Mouse (Mus musculus): Measurements from ENCODE around the gene Spop.
"Not testable (repeated sequence)": the region's sequence is repeated elsewhere in the genome, so short reads cannot be mapped to it uniquely, and the experiment has no call there.

The Spop gene

GRCm38 (mm10) chr11:95391201-95391600 is 22.7 kb upstream of the Spop start:
- no peak for DNase-seq (ENCODE audit: low spot score)

- no peak for DNase-seq (ENCODE audit: low spot score)
These were observed 22.1 kb upstream of the Spop start for GRCm38 (mm10) chr11:95391743-95392142.

- no peak for DNase-seq (ENCODE audit: low spot score)
These were observed 21.6 kb upstream of the Spop start for GRCm38 (mm10) chr11:95392223-95392667.

GRCm38 (mm10) chr11:95392708-95393499 is 21.0 kb upstream of the Spop start:
- peak; percentile 42 for DNase-seq (ENCODE audit: low spot score)

- no peak for DNase-seq (ENCODE audit: low spot score)
These were observed 20.4 kb upstream of the Spop start for GRCm38 (mm10) chr11:95393500-95393816.

GRCm38 (mm10) chr11:95394112-95394511 is 19.8 kb upstream of the Spop start:
- no peak for DNase-seq (ENCODE audit: low spot score)

- DNase-seq (ENCODE audit: low spot score): peak; percentile 62
These were observed 17.3 kb upstream of the Spop start for GRCm38 (mm10) chr11:95396548-95396947.

- DNase-seq (ENCODE audit: low spot score): peak; percentile 73
These were observed 15.7 kb upstream of the Spop start for GRCm38 (mm10) chr11:95397843-95398835.

GRCm38 (mm10) chr11:95399520-95400020 is 14.3 kb upstream of the Spop start:
- no peak for DNase-seq (ENCODE audit: low spot score)

GRCm38 (mm10) chr11:95401568-95401967 is 12.3 kb upstream of the Spop start:
- DNase-seq (ENCODE audit: low spot score): no peak

- DNase-seq (ENCODE audit: low spot score): no peak
These were observed 11.7 kb upstream of the Spop start for GRCm38 (mm10) chr11:95402196-95402595.

GRCm38 (mm10) chr11:95402658-95403101 is 11.2 kb upstream of the Spop start:
- no peak for DNase-seq (ENCODE audit: low spot score)

- DNase-seq (ENCODE audit: low spot score): no peak
These were observed 10.2 kb upstream of the Spop start for GRCm38 (mm10) chr11:95403382-95404340.

GRCm38 (mm10) chr11:95405771-95406170 is 8.1 kb upstream of the Spop start:
- DNase-seq (ENCODE audit: low spot score): peak; percentile 59

GRCm38 (mm10) chr11:95406398-95406797 is 7.5 kb upstream of the Spop start:
- DNase-seq (ENCODE audit: low spot score): not testable (repeated sequence)

- DNase-seq (ENCODE audit: low spot score): no peak
These were observed 4.3 kb upstream of the Spop start for GRCm38 (mm10) chr11:95409450-95410112.

- DNase-seq (ENCODE audit: low spot score): no peak
These were observed 2.3 kb upstream of the Spop start for GRCm38 (mm10) chr11:95411453-95412013.

- peak; percentile 86 for DNase-seq (ENCODE audit: low spot score)
These were observed 1.3 kb upstream of the Spop start for GRCm38 (mm10) chr11:95412615-95413014.

- peak; percentile 98 for DNase-seq (ENCODE audit: low spot score)
These were observed 769 bp downstream of the Spop start for GRCm38 (mm10) chr11:95414536-95415161.

GRCm38 (mm10) chr11:95415931-95416330 is 2.1 kb downstream of the Spop start:
- no peak for DNase-seq (ENCODE audit: low spot score)
